Mouse (Mus musculus) spleen, postnatal 36 days (tissue): ENCODE measurements around the gene Vinac1.
A peak's percentile ranks its signal among the peaks of the same experiment; 100 is the strongest.

ENCODE experiments used
- DNase-seq, 2 experiments: peaks; one replicate each; pipeline ENCODE4 v3.0.0; 2022; ENCODE audit warnings: low spot score in 2 of 2, mixed read lengths in 1 of 2

The Vinac1 gene

DNA sequence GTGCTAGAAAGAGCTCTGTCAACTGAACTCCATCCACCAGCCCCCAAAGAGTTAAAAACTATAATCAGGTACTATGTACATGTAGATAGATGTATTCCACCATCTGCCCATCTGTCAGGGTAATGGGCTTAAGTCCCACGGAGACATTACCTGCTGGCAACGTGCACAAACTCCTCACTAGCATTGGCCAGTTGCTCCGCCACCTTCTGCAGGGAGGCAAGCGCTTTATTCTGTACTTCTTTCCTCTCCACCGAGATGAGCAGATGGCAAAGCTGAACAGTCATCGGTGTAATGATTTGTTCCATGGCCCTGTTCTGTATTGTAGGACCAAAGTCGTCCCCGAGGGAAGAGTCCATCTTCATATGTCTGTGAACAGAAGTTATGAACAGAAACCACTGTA, at the start of gene Vinac1:
Gene Vinac1 (minus strand): TSS at position 362 of the 400 bp plus-strand sequence.
- DNase-seq: no peak

DNA sequence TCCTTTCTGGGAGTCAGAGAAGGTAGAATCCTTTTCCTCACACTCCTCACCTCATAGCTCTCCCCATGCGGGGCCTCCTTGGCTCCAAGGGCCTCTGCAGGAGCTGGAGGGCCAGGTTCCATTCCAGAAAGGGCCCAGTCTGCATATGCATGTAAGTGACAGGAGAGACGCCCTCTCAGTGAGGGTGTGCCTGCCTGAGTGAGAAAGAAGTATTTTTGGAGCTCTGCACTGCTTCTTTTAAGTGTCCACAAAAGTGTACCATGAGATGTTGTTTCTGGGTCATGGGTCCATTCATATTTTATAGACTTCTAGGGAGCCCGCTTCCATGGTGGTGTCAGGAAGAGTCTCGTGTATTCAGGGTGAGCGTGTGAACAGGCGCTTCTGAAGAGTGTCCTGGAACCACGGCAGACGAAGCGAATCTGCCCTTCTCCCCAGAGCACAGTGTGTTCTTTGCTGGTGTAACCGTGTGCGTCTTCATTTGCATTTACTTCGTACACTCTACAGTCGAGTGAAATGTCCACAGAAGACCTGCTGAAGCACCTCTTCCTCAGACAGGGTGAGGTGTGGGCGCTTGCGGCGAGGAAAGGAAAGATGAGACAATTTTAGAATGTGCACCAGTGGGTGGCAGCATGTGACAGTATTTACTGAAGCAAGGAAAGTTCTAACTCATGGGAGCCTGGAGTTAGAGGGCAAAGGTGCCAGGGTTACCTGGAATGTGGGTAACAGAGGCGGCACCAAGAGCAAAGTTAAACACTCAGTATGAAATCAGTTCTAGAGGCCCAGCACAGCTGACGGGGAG, 46.2 kb upstream of the Vinac1 start:
- peak; percentile 54 to 66 for DNase-seq

DNA sequence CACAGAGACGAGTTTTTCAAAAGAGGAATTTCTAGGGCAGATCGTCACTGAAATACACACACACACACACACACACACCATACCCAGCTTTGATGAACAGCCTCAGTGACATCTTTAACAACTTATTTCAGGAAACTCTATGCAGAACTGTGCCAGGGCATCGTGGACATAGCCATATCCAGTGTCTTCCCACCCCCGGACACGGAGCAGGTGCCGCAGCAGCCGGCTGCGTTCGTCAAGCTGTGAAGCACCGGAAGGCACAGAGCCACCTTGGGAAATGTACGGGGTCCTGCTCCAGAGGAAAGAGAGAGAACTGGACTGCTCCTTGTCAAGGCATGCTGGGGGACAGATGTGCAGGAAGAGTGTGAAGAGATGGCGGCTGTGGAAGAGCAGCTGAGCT, 44.8 kb upstream of the Vinac1 start:
- no peak for DNase-seq

GRCm38 (mm10) chr2:129090370-129090769, 42.4 kb upstream of the Vinac1 start:
- DNase-seq: no peak

DNA sequence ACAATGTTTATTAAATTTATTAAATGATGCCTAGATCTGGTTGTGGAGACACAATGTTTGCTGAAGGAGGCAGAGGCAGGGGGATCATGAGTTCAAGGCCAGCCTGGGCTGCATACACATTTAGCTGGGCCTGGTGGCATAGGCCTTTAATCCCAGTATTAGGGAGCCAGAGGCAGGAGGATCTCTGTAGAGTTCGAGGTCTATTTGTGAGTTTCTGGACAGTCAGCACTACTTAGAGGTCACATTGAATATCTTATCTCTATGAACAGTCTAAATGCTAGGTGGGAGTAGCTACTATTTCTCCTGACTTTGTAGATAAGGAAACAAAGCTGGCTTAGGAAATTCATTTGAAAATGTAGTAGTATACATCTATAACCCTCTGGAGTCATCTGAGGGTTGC, 39.5 kb upstream of the Vinac1 start:
- DNase-seq: no peak

- no peak for DNase-seq
Measured at GRCm38 (mm10) chr2:129084959-129085358, 37.0 kb upstream of the Vinac1 start.

GRCm38 (mm10) chr2:129083514-129083913, 35.5 kb upstream of the Vinac1 start:
- DNase-seq: no peak

DNA sequence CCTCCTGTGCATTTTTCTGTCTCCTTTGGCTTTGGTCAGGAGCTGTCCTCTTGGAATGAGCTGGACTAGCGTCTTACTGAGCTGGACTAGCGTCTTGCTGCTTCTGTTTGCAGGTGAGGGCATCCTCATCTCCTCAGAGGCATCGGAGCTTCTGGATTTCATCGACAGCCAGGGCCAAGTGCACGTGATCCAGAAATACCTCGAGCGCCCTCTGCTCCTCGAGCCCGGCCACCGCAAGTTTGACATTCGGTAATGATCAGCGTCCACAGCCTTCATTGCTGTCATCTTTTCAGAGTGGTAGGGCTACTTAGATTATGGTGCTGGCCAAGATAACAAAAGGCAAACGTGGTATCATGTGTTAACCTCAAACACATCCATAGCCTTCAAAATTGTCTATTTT, 33.1 kb upstream of the Vinac1 start:
- no peak for DNase-seq

GRCm38 (mm10) chr2:129079194-129079593, 31.2 kb upstream of the Vinac1 start:
- no peak for DNase-seq

DNA sequence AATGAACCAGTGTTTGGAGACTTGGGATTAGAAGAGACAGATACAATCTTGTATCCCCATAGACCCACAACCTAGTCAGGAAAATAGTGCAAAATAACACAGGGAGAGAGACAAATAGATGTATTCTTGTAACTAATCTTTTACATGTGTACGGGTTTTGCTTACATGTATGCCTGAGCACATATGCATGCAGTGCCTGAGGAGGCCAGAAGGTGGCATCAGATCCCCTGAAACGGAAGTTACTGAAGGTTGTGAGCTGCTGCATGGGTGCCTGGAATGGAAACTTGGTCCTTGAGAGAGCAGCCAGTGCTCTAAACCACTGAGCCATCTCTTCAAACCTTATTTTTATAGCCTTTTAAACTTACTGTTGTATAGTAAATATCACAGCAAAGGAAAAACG, 30.3 kb upstream of the Vinac1 start:
- no peak for DNase-seq

DNA sequence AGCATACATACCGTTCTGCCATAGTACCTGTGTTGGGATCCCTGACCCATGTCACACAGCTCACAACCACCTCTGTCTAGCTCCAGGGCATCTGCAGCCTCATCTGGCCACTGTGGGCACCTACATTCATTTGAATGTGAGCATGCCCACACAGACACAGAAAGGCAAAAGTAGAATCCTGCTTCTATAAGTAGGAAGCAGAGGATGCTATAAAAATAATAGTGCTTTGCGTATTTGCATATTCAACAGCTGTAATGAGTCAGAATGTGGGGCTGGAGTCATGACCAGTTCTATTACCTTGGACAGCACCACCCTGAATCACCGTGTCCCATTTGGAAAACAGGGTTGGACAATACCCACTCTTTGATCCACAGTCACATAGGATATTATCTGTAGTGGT, 22.3 kb upstream of the Vinac1 start:
- DNase-seq: no peak

DNA sequence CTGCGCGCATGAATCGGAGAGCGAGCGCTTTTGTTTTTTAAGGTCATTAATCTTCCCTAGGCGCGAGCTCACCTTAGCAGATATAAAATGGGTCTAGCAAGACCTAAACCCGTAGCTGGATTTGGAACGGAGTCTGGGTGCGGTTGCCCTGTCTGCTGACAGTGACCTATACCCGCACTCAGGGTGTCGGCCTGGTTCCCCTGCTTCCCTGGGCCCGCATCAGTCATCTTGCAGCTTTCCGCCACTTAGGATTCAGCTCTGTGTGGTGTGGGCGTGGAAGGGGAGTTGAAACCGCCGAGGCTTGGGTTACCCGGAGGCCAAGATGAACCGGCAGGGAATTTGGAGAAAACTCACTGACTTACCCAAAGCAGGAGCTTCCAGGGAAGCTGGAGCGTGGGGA, 18.4 kb upstream of the Vinac1 start:
- DNase-seq: peak; percentile 9 to 18

- DNase-seq: peak; percentile 68 to 72
Measured at GRCm38 (mm10) chr2:129065437-129066282, 17.7 kb upstream of the Vinac1 start, which contains the start of gene Ttl. TSS of gene Ttl (plus strand) at chr2:129065942.

DNA sequence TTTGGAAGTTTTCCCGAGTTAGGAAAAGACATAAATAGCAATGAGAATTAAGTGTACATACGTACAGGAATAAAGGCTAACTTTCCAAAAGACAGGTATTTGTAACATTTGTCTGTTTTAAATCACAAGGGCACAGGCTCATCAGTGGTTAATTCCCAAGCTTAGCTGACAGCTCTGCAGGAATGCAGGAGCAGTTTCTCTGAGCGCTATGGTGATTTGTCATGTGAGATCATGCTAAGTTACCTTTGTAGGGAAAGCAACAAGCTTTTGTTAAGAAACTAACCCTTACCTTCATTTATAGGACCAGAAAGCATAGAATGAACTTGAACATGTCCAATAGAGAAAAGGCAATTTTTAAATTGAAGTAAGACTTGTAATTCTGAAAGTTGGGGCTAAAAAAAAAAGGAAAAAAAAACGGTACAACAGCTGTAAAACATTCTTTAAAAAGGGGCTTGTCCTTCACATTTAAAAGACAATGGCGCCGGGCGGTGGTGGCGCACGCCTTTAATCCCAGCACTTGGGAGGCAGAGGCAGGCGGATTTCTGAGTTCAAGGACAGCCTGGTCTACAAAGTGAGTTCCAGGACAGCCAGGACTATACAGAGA, 13.6 kb upstream of the Vinac1 start:
- no peak for DNase-seq

- DNase-seq: no peak
Measured at GRCm38 (mm10) chr2:129057920-129058361, 10.0 kb upstream of the Vinac1 start.

GRCm38 (mm10) chr2:129057256-129057655, 9.3 kb upstream of the Vinac1 start:
- no peak for DNase-seq

GRCm38 (mm10) chr2:129056597-129056996, 8.6 kb upstream of the Vinac1 start:
- DNase-seq: peak in 1 of 2 experiments; percentile 15

DNA sequence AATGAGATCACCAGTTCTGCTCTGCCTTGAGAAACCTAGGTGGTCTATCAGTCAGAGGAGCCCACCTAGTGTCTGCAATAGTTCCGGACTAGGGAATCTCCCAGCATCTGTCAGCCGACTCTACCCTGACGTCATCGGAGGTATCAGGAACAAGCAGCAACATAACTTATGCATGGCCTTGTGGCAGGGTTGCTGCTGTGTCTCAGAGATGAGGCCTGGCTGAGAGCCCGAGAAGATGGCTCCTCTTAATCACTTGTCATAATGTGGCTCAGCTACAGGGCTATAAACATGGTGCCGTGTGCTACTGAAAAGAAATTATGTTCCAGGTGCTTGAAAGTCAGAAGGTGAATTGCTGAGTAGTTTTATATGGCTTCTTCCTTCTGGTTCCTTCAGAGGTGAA, 7.8 kb upstream of the Vinac1 start:
- no peak for DNase-seq

DNA sequence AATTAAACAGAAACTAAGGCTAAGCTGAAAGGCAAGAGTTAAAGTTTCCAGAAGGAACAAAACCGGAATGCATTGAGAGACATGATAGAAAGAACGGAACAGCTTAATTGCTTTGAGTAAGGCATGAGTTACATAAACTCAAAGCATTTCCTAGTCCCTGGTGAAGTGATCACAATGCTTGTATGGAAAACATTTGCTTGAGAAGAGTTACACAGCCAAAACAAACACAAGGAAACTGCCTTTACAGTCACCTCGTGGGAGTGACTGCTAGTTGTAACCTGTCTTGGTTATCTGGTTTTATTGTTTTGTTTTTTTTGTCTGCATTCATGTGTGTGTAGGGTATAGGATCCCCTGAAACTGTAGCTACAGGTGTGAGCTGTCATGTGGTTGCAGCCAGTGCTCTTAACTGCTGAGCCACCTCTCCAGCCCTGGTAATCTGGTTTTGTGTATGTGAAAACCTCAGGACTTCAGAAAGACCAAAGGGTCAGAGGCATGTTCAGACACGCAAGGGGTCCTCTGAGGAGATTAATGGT, 4.5 kb upstream of the Vinac1 start:
- DNase-seq: no peak

DNA sequence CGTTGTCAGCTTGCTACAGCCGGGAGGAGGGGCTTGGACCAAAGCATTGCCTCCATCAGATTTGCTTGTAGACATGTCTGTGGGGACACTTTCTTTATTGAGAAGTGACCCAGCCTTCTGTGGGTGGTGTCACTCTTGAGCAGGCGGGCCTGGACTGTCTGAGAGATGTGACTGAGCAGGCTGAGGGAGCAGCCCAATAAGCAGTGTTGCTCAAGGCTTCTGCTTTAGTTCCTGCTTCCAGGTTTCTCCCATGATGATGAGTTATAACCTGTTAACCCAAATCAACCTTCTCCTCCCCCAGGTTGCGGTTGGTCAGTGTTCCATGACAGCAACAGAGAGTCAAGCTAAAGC, 1.2 kb downstream of the Vinac1 start:
- DNase-seq: no peak

- no peak for DNase-seq
Measured at GRCm38 (mm10) chr2:129046172-129046845, 1.7 kb downstream of the Vinac1 start.

- DNase-seq: no peak
Measured at GRCm38 (mm10) chr2:129040567-129040966, 7.4 kb downstream of the Vinac1 start.
